Mouse (Mus musculus) R1 (cell line): ENCODE measurements at regions not wholly inside any gene's neighbourhood (a gene's known extent, or its start where the extent isn't known, plus 50 kb on each side); places are given as distances from the start of the nearest gene placed in this dataset.
"Not testable (repeated sequence)": the region's sequence is repeated elsewhere in the genome, so short reads cannot be mapped to it uniquely, and the experiment has no call there.

Source experiments
- DNase-seq: peaks from one replicate; pipeline ENCODE4 v3.0.0-alpha.2; 2018; ENCODE audit warnings: low read depth, low spot score

DNA sequence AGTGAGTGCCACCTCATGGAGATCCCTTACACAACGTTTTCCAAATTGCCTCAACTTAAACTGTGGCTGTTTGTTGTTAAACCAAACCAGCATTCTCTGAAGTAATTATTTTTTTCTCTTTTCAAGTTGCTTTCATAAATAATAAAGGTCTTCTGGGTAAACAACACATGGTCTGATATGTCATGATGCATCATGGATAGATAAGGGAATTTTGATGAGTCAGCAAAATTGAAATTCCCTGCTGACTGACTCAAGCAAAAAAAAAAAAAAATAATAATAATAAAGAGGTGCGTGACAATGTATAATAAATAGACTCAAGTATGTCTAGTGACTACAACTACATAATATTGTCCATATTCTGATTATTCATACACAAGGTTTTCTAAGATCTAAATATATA is 201.8 kb downstream of the Adgb start:
- no peak for DNase-seq

DNA sequence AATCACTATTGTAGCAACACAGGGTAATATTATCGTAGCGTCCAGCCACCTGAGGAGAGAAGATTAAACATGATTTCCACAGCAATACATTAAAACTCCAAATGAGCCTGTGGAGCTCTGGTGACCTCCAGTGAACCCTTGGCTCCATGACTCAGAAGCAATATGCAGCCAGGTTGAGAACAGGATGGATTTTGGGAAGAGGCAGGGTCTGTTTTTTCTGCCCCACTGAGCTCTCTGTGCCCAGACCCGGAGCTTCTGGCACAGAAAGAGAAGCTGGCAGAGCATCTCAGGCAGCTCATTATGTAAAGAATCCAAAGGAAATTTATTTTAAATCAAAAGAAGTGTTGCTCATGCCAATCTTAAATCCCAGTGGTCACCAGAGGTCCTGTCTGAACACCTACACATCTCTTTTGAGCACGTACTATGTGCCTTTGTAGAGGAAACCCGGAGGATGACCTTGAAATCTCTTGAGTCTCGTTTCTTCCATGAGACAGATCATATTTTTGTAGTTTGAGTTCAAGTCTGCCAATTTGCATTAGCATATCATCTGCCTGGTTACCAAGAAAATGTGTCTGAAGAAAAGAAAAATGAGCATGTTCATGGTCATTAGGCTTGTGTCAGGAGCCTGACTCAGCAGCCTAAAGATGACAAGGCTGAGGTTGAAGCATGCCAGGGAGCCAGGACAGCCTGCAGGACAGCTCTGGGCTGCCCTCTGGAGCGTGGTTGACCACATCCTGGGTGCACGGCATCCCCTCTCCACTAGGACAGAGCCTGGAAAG is 219.4 kb downstream of the Adgb start:
- no peak for DNase-seq

DNA sequence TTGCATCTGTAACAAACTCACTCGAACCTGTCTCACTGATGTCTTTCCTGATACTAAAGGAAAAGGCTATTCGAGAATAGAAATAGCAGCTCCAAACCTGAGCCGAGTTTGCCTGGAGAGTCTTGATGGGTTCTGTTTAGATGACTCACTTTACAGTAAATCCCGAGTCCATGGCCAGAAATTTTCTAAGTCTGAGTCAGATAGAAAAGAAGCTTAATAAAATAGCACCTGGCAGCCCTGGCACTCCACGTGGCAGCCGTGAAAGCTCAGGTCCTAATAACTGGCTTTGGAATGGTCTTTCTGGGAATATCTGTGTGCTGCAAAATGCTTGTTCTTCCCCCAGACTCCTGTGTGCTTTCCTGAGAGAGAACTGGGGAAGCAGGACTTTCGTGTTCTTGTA is 220.0 kb downstream of the Adgb start:
- DNase-seq = no peak

DNA sequence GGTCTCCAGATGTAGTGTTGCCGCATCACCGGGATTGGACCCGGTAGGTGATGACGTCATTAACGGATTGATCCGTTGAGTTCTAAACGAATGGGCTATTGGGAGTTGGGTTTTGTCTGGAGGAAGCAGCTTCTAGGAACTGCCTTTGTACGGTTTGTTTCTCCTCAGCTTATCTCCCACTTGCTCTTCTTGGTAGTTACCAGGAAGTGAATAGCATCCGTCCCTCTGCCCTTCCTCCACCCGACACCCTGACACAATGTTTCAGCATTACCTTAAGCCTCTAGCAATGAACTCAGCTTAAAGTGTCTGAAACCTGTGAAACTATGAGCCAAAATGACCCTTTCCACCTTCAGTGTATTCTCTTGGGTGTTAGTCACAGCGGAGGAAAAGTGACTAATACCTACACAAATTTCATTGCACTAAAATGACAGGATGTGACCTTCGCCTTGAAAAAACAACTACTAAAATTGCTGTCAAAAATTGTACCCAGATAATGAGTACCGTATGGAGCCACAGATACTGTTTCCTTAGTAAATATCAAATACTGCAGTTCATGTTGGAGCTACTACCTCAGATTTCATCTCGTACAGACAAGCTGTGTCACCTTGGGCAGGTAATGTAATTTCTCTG is 237.1 kb downstream of the Adgb start:
- DNase-seq = no peak

GRCm38 (mm10) chr10:10224582-10225144 is 247.5 kb downstream of the Adgb start:
- no peak for DNase-seq

DNA sequence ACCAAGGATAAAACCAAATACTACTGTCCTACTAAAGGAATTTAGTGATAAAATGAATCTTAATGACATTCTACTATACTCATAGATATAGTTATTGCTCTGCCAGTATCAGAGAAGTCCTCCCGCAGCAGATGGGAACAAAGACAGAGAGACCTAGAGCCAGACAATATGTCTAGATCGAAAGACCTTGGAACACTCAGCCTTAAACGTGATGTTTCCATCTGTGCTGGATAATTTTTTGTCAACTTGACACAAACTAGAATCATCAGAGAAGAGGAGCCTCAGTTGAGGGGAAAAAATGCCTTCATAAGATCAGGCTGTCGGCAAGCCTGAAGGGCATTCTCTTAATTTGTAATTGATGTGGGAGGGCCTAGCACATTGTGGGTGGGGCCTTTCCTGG is 252.4 kb downstream of the Adgb start:
- DNase-seq = no peak

- DNase-seq = no peak
These were observed 255.2 kb downstream of the Adgb start for GRCm38 (mm10) chr10:10216892-10217291.

DNA sequence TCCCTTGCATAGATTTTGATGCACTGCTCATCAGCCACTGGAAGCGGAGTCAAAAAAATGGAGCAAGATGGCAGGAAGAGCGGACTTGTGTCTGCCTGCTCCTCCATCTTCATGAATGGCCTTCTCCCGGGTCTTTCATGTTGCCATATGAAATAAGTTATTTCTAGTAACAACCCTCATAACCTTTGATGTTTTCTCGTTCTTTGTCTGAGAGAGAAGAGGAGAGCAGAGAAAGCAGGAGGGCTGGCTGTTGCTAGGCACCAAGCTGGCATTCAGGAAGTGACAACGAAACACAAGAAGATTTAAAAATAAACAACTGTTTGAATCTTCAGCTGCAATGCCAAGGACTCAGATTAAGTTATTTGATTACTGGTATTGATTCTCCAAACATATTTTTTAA is 256.8 kb downstream of the Adgb start:
- DNase-seq = no peak

DNA sequence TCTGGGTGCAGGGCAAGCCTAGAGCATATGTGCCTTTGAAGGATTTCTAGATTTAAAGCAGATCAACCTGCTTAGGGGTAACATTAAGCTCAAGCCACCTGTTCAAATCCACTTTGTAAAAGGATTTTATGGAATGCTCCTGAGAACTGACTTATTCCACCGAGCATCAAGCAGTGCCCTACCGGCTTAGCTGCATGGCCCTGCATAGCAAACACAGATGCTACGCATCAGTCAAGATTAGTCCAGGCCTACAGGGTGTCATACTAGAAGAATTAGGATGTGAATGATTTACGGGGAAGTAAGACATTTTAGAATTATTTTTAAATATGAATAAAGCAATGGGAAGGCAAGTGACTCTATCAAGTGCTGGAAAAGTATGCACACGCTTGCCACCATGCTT is 263.8 kb downstream of the Adgb start:
- no peak for DNase-seq

DNA sequence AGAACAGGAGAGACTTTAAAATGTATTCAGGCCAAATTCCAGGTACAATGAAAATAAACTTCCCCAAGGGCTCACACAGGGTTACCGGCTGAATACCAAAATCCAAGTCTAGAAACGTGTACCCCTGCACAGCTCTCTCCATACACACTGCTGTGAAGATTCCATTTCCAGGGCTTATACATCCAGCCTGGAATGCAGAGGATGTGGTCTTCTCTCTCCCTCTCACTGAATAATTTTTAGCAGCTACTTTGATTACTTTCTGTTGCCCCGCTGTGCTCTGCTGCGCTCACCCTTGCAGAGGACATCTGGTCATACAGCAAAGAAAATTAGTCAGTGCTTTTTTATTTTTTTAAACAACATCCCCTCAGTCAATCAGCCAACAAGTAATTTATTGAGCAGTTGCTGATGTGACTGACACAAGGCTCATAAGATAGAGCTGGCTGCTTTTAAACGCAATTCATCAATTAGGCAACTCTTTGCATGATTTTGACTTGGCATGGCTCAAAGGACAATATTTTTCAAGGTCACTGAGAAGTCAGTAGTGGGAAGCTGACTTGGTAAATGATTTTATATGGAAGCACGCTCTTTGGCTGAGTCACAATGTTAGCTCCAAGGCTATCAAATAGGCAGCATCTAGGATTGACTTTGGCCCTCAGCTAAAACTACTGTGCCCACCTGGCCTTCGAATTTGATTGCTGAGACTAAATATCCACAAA is 266.2 kb downstream of the Adgb start:
- no peak for DNase-seq

- no peak for DNase-seq
These were observed 268.1 kb downstream of the Adgb start for GRCm38 (mm10) chr10:10203982-10204381.

GRCm38 (mm10) chr10:10190308-10190707 is 281.8 kb downstream of the Adgb start:
- DNase-seq = no peak

GRCm38 (mm10) chr10:10188113-10188512 is 284.0 kb downstream of the Adgb start:
- no peak for DNase-seq

DNA sequence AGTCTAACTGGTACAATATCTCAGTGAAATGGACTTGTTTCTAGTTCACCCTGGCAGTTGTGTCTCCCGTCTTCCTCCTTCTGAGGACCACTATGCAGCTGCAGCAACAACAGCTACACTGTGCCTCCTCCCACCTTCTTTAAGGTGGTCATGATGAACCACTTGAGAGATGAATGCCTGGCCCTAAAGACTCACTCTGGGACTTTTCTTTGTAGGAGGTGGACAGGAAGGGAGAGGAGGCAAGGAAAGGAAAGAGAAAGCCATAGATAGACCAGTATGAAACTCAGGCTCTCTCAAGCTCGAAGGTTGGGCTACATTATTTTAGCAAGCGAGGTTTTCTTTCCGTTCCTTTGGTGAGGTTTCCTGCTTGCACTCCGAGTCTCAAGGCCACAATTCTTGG is 285.4 kb downstream of the Adgb start:
- no peak for DNase-seq

DNA sequence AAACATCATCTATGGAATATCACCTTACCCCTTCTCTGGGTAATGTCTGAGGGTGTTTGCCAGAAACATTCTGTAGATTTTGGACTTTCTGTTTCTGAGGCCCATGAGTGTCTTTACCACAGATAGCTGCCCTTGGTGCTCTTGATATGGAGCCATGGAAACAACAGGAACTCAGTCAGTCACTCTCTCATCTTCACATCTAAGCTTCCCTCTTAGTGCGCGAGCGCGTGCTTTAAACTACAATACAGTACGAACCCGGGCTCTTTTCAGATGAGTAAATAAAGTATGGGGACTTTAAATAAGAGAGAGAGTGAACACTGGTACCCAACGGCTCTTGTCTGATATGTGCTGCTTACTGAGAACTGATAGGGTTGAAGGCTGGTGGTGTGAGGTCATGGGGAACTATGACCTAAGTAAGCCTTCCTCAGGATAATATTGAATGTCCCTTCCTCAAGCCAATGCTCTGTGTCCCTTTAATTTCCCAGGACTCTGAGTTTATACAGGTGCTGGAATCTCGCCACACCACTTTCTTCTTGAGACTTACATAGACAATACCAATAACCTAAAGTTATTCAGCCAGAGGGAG is 284.5 kb upstream of the Stxbp5 start:
- no peak for DNase-seq

DNA sequence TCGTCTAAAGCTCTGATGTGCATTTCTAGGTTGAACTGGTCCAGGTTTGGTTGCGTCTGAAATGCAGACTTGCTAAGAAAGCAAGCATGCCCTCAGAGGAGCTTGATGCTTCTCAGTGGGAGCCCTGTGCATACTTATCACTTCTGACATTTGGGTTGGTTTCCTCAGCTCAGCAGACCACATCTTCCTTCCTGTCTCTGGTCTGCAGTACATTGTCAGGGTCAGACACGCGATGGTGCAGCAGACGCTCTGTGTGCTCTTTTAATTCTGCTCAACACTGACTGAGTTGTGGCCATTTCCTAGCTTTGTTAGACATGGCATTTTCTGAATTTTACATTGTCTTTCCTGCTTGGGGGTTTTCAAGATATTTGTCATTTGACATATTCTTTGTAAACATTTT is 283.5 kb upstream of the Stxbp5 start:
- DNase-seq = peak; percentile 1

GRCm38 (mm10) chr10:10177037-10177436 is 276.2 kb upstream of the Stxbp5 start:
- DNase-seq = not testable (repeated sequence)
